Mouse (Mus musculus): ENCODE data around the gene Pla2g4e. TPM values are rescaled to one million over a fixed set of nuclear protein-coding genes. Genes with fewer than 3 reads are reported as not detected.

The Pla2g4e gene
- total and polyA plus RNA-seq, 3 experiments = not detected

DNA sequence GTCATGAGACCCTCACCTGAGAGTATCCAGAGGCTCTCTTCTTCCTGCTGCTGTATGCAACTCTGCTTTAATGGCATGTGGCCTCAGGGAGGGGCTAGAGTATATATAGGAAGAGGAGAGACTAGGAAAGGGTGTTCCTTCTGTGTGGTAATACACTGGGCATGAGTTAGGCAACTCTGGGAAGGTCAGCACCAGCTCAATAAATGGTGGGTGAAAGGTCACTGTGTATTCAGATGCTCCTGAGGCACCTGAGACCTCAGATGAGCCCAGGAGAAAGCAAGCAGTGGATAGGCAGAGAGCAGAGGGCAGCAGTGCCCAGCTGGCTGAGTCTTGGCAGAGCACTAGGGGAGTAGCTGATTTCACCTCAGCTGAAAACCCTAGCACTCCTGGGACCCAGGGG, 39.6 kb upstream of the Pla2g4e start:
- TF ChIP-seq MYB (IDR thresholded peaks at IDR 0.05; ENCODE audit: low read depth, low read length) (no peak), RAD21 (IDR thresholded peaks at IDR 0.05; ENCODE audit: low read depth, low read length) (no peak), ZMIZ1 (IDR thresholded peaks at IDR 0.05; ENCODE audit: low read depth, low read length) (no peak), CHD2 (IDR thresholded peaks at IDR 0.05; ENCODE audit: low read length) (no peak), BHLHE40 (IDR thresholded peaks at IDR 0.05; ENCODE audit: borderline replicate concordance, low read depth, low read length) (no peak), USF2 (IDR thresholded peaks at IDR 0.05; ENCODE audit: borderline replicate concordance in 1 of 2, insufficient read depth in 1 of 2, low read depth in 1 of 2, low read length in 2 of 2) (no peak), TBP (IDR thresholded peaks at IDR 0.05; ENCODE audit: low read depth, low read length) (no peak), SIN3A (IDR thresholded peaks at IDR 0.05; ENCODE audit: low read length) (no peak), TAL1 (IDR thresholded peaks at IDR 0.05; ENCODE audit: low read length) (no peak), POLR2AphosphoS2 (IDR thresholded peaks at IDR 0.05; ENCODE audit: low read length) (no peak)
- Histone ChIP-seq H3K79me2 (ENCODE audit: control insufficient read depth, insufficient read depth, low read length, poor library complexity) (no peaks in the 10 kb centered on the region), H3K36me3 (ENCODE audit: control insufficient read depth in 1 of 2, insufficient read depth in 2 of 2, low read length in 2 of 2) (no peaks in the 10 kb centered on the region), H3K9me3 (replicated peaks; ENCODE audit: insufficient read depth, low read length) (no peaks in the 10 kb centered on the region), H3K9ac (ENCODE audit: control insufficient read depth, low read depth, low read length, poor library complexity, severe bottlenecking) (no peak overlapping the region), H3K4me3 (ENCODE audit: control insufficient read depth in 1 of 2, insufficient read depth in 1 of 2, low read depth in 2 of 2, low read length in 2 of 2) (no peak overlapping the region), H3K4me1 (ENCODE audit: control insufficient read depth in 1 of 2, insufficient read depth in 2 of 2, low read length in 2 of 2) (0 out of 4 replicates have a peak, but pooled peaks cover 0 to 2% of the 10 kb centered on the region in 2 experiments), H3K27ac (ENCODE audit: control insufficient read depth, low read depth, low read length) (no peak overlapping the region), H3K27me3 (ENCODE audit: control insufficient read depth in 1 of 2, insufficient read depth in 2 of 2, low read length in 2 of 2) (peaks cover 2 to 5% of the 10 kb centered on the region in 2 experiments; a peak in 3 of 4 replicates)
- DNase-seq (ENCODE audit: low read depth, low spot score) = no peak

DNA sequence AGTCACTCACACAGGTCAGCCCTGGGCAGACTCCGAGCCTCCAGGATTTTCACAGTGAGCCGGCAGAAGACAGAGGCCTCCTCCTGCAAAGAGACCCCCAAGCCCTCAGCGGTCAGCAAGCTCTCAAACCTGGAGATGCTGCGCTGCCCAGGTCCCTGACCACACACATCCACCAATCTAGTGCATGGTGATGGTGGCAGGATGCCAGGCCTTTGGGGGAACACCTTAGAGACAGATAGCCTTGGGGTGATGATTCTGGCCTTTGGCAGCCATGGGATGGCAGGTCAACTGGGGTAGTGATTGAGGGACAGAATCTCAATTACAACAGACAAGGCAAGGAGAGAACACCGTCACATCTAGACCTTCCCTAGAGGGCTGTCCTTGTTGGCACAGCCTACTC, 39.0 kb upstream of the Pla2g4e start:
- Histone ChIP-seq H3K9ac (ENCODE audit: control insufficient read depth, low read depth, low read length, poor library complexity, severe bottlenecking) (no peak overlapping the region), H3K36me3 (ENCODE audit: control insufficient read depth in 1 of 2, insufficient read depth in 2 of 2, low read length in 2 of 2) (no peaks in the 10 kb centered on the region), H3K4me1 (ENCODE audit: control insufficient read depth in 1 of 2, insufficient read depth in 2 of 2, low read length in 2 of 2) (0 out of 4 replicates have a peak, but pooled peaks cover 0 to 3% of the 10 kb centered on the region in 2 experiments), H3K27ac (ENCODE audit: control insufficient read depth, low read depth, low read length) (no peak overlapping the region), H3K27me3 (ENCODE audit: control insufficient read depth in 1 of 2, insufficient read depth in 2 of 2, low read length in 2 of 2) (peaks cover 2 to 5% of the 10 kb centered on the region in 2 experiments; a peak in 3 of 4 replicates), H3K9me3 (replicated peaks; ENCODE audit: insufficient read depth, low read length) (no peaks in the 10 kb centered on the region), H3K4me3 (ENCODE audit: control insufficient read depth in 1 of 2, insufficient read depth in 1 of 2, low read depth in 2 of 2, low read length in 2 of 2) (no peak overlapping the region), H3K79me2 (ENCODE audit: control insufficient read depth, insufficient read depth, low read length, poor library complexity) (no peaks in the 10 kb centered on the region)
- TF ChIP-seq CHD2 (IDR thresholded peaks at IDR 0.05; ENCODE audit: low read length) (no peak), SMC3 (IDR thresholded peaks at IDR 0.05; ENCODE audit: low read depth, low read length) (no peak), USF2 (IDR thresholded peaks at IDR 0.05; ENCODE audit: borderline replicate concordance in 1 of 2, insufficient read depth in 1 of 2, low read depth in 1 of 2, low read length in 2 of 2) (no peak), POLR2AphosphoS5 (IDR thresholded peaks at IDR 0.05; ENCODE audit: borderline replicate concordance, low read depth, low read length) (no peak)
- DNase-seq (ENCODE audit: low read depth, low spot score) = no peak

DNA sequence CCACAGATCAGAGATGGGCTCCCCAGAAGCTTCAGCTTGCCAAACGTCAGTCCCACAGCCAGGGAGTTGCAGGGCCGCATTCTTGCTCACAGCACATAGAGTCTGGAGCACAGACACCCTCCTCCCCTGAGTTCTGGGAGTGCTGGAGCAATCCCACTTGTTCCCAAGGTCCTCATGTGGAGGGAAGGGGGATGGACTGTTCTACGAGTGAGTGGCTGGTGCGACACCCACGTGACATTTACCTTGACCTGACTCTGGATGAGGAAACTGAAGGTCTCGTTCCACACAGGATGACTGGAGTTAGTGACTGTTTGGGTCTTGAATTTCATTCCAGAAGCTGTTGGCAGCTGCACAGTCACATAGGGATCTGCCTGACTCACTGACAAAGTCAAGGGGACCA, 38.4 kb upstream of the Pla2g4e start:
- Histone ChIP-seq H3K9ac (ENCODE audit: control insufficient read depth, low read depth, low read length, poor library complexity, severe bottlenecking) (no peak overlapping the region), H3K79me2 (ENCODE audit: control insufficient read depth, insufficient read depth, low read length, poor library complexity) (no peaks in the 10 kb centered on the region), H3K4me1 (ENCODE audit: control insufficient read depth in 1 of 2, insufficient read depth in 2 of 2, low read length in 2 of 2) (0 out of 4 replicates have a peak, but pooled peaks cover 0 to 3% of the 10 kb centered on the region in 2 experiments), H3K4me3 (ENCODE audit: control insufficient read depth in 1 of 2, insufficient read depth in 1 of 2, low read depth in 2 of 2, low read length in 2 of 2) (no peak overlapping the region), H3K36me3 (ENCODE audit: control insufficient read depth in 1 of 2, insufficient read depth in 2 of 2, low read length in 2 of 2) (no peaks in the 10 kb centered on the region), H3K9me3 (replicated peaks; ENCODE audit: insufficient read depth, low read length) (no peaks in the 10 kb centered on the region), H3K27ac (ENCODE audit: control insufficient read depth, low read depth, low read length) (no peak overlapping the region), H3K27me3 (ENCODE audit: control insufficient read depth in 1 of 2, insufficient read depth in 2 of 2, low read length in 2 of 2) (peaks cover 2 to 5% of the 10 kb centered on the region in 2 experiments; a peak in 2 of 4 replicates)
- no peak for TF ChIP-seq ZKSCAN1 (IDR thresholded peaks at IDR 0.05; ENCODE audit: low read depth, low read length)
- TF ChIP-seq CTCF (IDR thresholded peaks at IDR 0.05 in 2 of 3, conservative IDR thresholded peaks at IDR 0.05 in 1 of 3; ENCODE audit: control insufficient read depth in 1 of 3, insufficient read depth in 1 of 3, low read depth in 2 of 3, low read length in 3 of 3, poor library complexity in 1 of 3, severe bottlenecking in 1 of 3) = no peak
- no peak for DNase-seq (ENCODE audit: low read depth, low spot score)
